In the genomic region with DNA sequence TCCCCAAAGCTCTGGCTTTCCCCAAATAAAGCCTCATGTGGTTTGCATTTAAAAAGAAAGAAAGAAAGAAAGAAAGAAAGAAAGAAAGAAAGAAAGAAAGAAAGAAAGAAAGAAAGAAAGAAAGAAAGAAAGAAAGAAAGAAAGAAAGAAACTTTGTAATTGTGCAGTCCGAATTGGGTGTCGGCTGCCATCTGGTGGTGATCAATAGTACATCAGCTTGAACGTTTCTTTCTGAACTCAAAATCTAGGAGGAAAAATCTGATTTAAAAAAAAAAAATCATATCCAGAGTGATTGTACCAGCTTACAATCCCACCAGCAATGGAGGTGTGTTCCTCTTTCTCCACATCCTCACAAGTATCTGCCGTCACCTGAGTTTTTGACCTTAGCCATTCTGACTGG, we compare ENCODE assay signal across 12 mouse cellular contexts. TPM values are rescaled to one million over a fixed set of nuclear protein-coding genes. Genes with fewer than 3 reads are reported as not detected.
DNase-seq lines count a peak whose midpoint lies in the region; ATAC-seq and TF ChIP-seq lines count a peak whose summit lies in the region.
"Not testable (repeated sequence)": the region's sequence is repeated elsewhere in the genome, so short reads cannot be mapped to it uniquely, and the experiment has no call there.
"Had no signal": no experiment of that assay in that cellular context is flagged by ENCODE, and none has a peak within 500 bp of the region (broad histone marks: within the 10 kb centered on the region; RNA-seq: fewer than 3 reads in every experiment).

No protein-coding gene starts in this region.

- H3K27ac ChIP-seq in ES-E14 (ENCODE audit: insufficient read depth, low read depth, low read length, poor library complexity, severe bottlenecking); hindbrain, embryonic 11.5 days (ENCODE audit: low read depth, low read length); lung, postnatal 0 days (ENCODE audit: low read length): not testable (repeated sequence)

- H3K4me3 ChIP-seq in ES-E14 (ENCODE audit: insufficient read depth in 1 of 2, low read depth in 1 of 2, low read length in 2 of 2, poor library complexity in 1 of 2, severe bottlenecking in 1 of 2); hindbrain, embryonic 11.5 days (ENCODE audit: low read depth, low read length); lung, postnatal 0 days (ENCODE audit: low read depth, low read length): not testable (repeated sequence)

- H3K9ac ChIP-seq in ES-E14 (ENCODE audit: insufficient read depth, low read depth, low read length, poor library complexity, severe bottlenecking); hindbrain, embryonic 11.5 days (ENCODE audit: low read depth, low read length); lung, postnatal 0 days (replicated peaks; ENCODE audit: low read depth): not testable (repeated sequence)

- DNase-seq in ES-E14 (ENCODE audit: low read depth, low spot score): not testable (repeated sequence)
- peak; percentile 52 for DNase-seq in brain, embryonic 14.5 days (ENCODE audit: low read depth)
- DNase-seq in embryo, embryonic 10 days (ENCODE audit: low spot score): peak; percentile 40
- DNase-seq in hindbrain, embryonic 11.5 days (ENCODE audit: low spot score): peak; percentile 49
- peak; percentile 32 to 39 for DNase-seq in layer of hippocampus, postnatal 10 days (ENCODE audit: low spot score in 2 of 2)
- peak; percentile 10 for DNase-seq in lung, postnatal 0 days (ENCODE audit: low spot score)
- peak; percentile 10 for DNase-seq in right cerebral cortex, adult 18-20 months

- H3K4me1 ChIP-seq in ES-E14 (ENCODE audit: control insufficient read depth in 2 of 2, insufficient read depth in 2 of 2, low read length in 2 of 2, poor library complexity in 1 of 2); hindbrain, embryonic 11.5 days (replicated peaks; ENCODE audit: control insufficient read depth, insufficient read depth, low read length); lung, postnatal 0 days (ENCODE audit: insufficient read depth, low read depth, low read length): not testable (repeated sequence)

- 17% methylated on average over 4 of the region's 4 CpGs for WGBS in hindbrain, embryonic 11.5 days
- 16% methylated on average over 4 of the region's 4 CpGs for WGBS in lung, postnatal 0 days

- in situ Hi-C loops in ES-E14 (cut with MboI; ENCODE audit: low sequenced_read_pairs in 2 of 2, unreplicated experiment in 2 of 2): loop anchor here in 1 of 2 experiments (5.0 kb wide), 1 partner anchor 71 kb away; no protein-coding TSS in a partner anchor

- not testable (repeated sequence) for TF ChIP-seq POLR2A in brain, embryonic 14.5 days (IDR thresholded peaks at IDR 0.05; ENCODE audit: borderline replicate concordance, extremely low read depth, insufficient read depth, insufficient read length, poor library complexity, severe bottlenecking)

- not testable (repeated sequence) for TF ChIP-seq EP300 in lung, postnatal 0 days (IDR thresholded peaks at IDR 0.05)

- H3K4me2 ChIP-seq in hindbrain, embryonic 11.5 days (replicated peaks; ENCODE audit: low read depth, low read length); lung, postnatal 0 days (replicated peaks; ENCODE audit: low read depth, low read length): not testable (repeated sequence)

- not testable (repeated sequence) for H3K27me3 ChIP-seq in hindbrain, embryonic 11.5 days (ENCODE audit: control insufficient read depth, insufficient read depth, low read length); lung, postnatal 0 days (replicated peaks; ENCODE audit: insufficient read depth, low read length)

- H3K36me3 ChIP-seq in ES-E14 (ENCODE audit: control insufficient read depth, insufficient read depth, low read length, poor library complexity, severe bottlenecking); hindbrain, embryonic 11.5 days (ENCODE audit: control insufficient read depth, insufficient read depth, low read length); lung, postnatal 0 days (ENCODE audit: insufficient read depth, low read length): not testable (repeated sequence)

- TF ChIP-seq CTCF in brain, embryonic 14.5 days (IDR thresholded peaks at IDR 0.05; ENCODE audit: borderline replicate concordance, extremely low read depth, insufficient read depth, insufficient read length): peak; percentile 60; the same call in 1 of the 2 replicates
- peak; percentile 53 for TF ChIP-seq CTCF in lung, postnatal 0 days (IDR thresholded peaks at IDR 0.05)

- H3K9me3 ChIP-seq in ES-E14 (ENCODE audit: control insufficient read depth, insufficient read depth, low read depth, low read length); hindbrain, embryonic 11.5 days (ENCODE audit: control insufficient read depth, low read length); lung, postnatal 0 days (ENCODE audit: low read length): not testable (repeated sequence)

- ATAC-seq in hindbrain, embryonic 11.5 days (ENCODE audit: low FRiP score); lung, postnatal 0 days: not testable (repeated sequence)

TF ChIP-seq in ES-E14, 5 proteins besides CTCF, POLR2A, EP300 and RAD21:
- TF ChIP-seq ZC3H11A (IDR thresholded peaks at IDR 0.05; ENCODE audit: borderline replicate concordance, low read depth, low read length): peak; percentile 58

RNA-seq across cellular contexts. Expression of gene Neurod4, which starts 18.7 kb away (rescaled TPM):
- not detected in 2 replicates for total RNA-seq in ES-E14 (2012; rRNA removed)
- polyA plus RNA-seq in brain, embryonic 14.5 days (2012; rRNA removed): 2.0 and 2.5 TPM in 2 replicates
- polyA plus RNA-seq in hindbrain, embryonic 11.5 days (2014; fragmentation: Nextera tagmentation; extraction: Ambion mirVana): 22.3 and 23.3 TPM in 2 replicates
- total RNA-seq in layer of hippocampus, postnatal 10 days (2021): under 1 TPM; 0.62 to 0.69 TPM
- not detected in 2 replicates for polyA plus RNA-seq in lung, postnatal 0 days (2015; fragmentation: Nextera tagmentation; extraction: Ambion mirVana)
- total RNA-seq: gastrocnemius, postnatal 4 days; heart, postnatal 10 days had no signal
- polyA plus RNA-seq: intestine, embryonic 16.5 days; limb, embryonic 15.5 days had no signal

RNA-seq across cellular contexts. Expression of gene Tespa1, which starts 23.9 kb away (rescaled TPM):
- total RNA-seq in ES-E14 (2012; rRNA removed): 0.45 TPM in 1 of 2 replicates, not detected in the other
- polyA plus RNA-seq in brain, embryonic 14.5 days (2012; rRNA removed): 0.16 TPM in 1 of 2 replicates, not detected in the other
- 0.18 and 0.26 TPM in 2 replicates for polyA plus RNA-seq in hindbrain, embryonic 11.5 days (2014; fragmentation: Nextera tagmentation; extraction: Ambion mirVana)
- total RNA-seq in layer of hippocampus, postnatal 10 days (2021): 1 to 10 TPM; 1.6 to 1.9 TPM
- polyA plus RNA-seq in lung, postnatal 0 days (2015; fragmentation: Nextera tagmentation; extraction: Ambion mirVana): 0.35 and 0.68 TPM in 2 replicates
- polyA plus RNA-seq: forebrain, embryonic 16.5 days had no signal
